Mouse (Mus musculus) CD4-positive, CD25-positive, alpha-beta regulatory T cell, adult 2 months (primary cell): ENCODE data around the gene Robo2.
"Not testable (repeated sequence)": the region's sequence is repeated elsewhere in the genome, so short reads cannot be mapped to it uniquely, and the experiment has no call there.

Experiments used
- DNase-seq: peaks from one replicate; pipeline ENCODE4 v3.0.0-alpha.2; 2012; ENCODE audit warnings: low read depth, low spot score

The Robo2 gene

GRCm38 (mm10) chr16:74216879-74217415, 194.7 kb downstream of the Robo2 start:
- no peak for DNase-seq

GRCm38 (mm10) chr16:74215791-74216190, 195.8 kb downstream of the Robo2 start:
- DNase-seq: no peak

GRCm38 (mm10) chr16:74200705-74201104, 210.9 kb downstream of the Robo2 start:
- no peak for DNase-seq

- DNase-seq: no peak
Measured at GRCm38 (mm10) chr16:74200024-74200703, 211.5 kb downstream of the Robo2 start.

- DNase-seq: no peak
Measured at GRCm38 (mm10) chr16:74192979-74193554, 218.6 kb downstream of the Robo2 start.

- no peak for DNase-seq
Measured at GRCm38 (mm10) chr16:74191621-74192020, 220.0 kb downstream of the Robo2 start.

GRCm38 (mm10) chr16:74182509-74183113, 229.0 kb downstream of the Robo2 start:
- no peak for DNase-seq

- no peak for DNase-seq
Measured at GRCm38 (mm10) chr16:74172673-74173072, 239.0 kb downstream of the Robo2 start.

GRCm38 (mm10) chr16:74169642-74170041, 242.0 kb downstream of the Robo2 start:
- DNase-seq: no peak

- DNase-seq: no peak
Measured at GRCm38 (mm10) chr16:74169121-74169520, 242.5 kb downstream of the Robo2 start.

GRCm38 (mm10) chr16:74167832-74168231, 243.8 kb downstream of the Robo2 start:
- no peak for DNase-seq

GRCm38 (mm10) chr16:74162041-74162440, 249.6 kb downstream of the Robo2 start:
- no peak for DNase-seq

- no peak for DNase-seq
Measured at GRCm38 (mm10) chr16:74159189-74159588, 252.4 kb downstream of the Robo2 start.

- no peak for DNase-seq
Measured at GRCm38 (mm10) chr16:74136181-74136580, 275.4 kb downstream of the Robo2 start.

GRCm38 (mm10) chr16:74132833-74133232, 278.8 kb downstream of the Robo2 start:
- no peak for DNase-seq

- DNase-seq: no peak
Measured at GRCm38 (mm10) chr16:74131370-74131769, 280.3 kb downstream of the Robo2 start.

GRCm38 (mm10) chr16:74128443-74128983, 283.1 kb downstream of the Robo2 start:
- no peak for DNase-seq

GRCm38 (mm10) chr16:74113155-74113554, 298.5 kb downstream of the Robo2 start:
- no peak for DNase-seq

GRCm38 (mm10) chr16:74111101-74111500, 300.5 kb downstream of the Robo2 start:
- no peak for DNase-seq

GRCm38 (mm10) chr16:74104449-74104848, 307.2 kb downstream of the Robo2 start:
- not testable (repeated sequence) for DNase-seq

GRCm38 (mm10) chr16:74092997-74093801, 318.4 kb downstream of the Robo2 start:
- DNase-seq: no peak

- no peak for DNase-seq
Measured at GRCm38 (mm10) chr16:74089951-74090350, 321.7 kb downstream of the Robo2 start.
